Mouse (Mus musculus) thymus, postnatal 0 days (tissue): Measurements from ENCODE around the gene Cep164. TPM values are rescaled to one million over a fixed set of nuclear protein-coding genes. Genes with fewer than 3 reads are reported as not detected.

Experiments used
- DNase-seq: peaks from one replicate; pipeline ENCODE4 v3.0.0-alpha.2; 2015; ENCODE audit warnings: low spot score
- polyA plus RNA-seq: library from polyadenylated mRNA; unstranded; fragments of >200 nt; fragmentation: Nextera tagmentation; extraction: Ambion mirVana; gene quantifications from 2 replicates; pipeline ENCODE4 v1.2.1, GENCODE M21; 2015

Cep164 gene
- polyA plus RNA-seq, 1 experiment from 2014 or later = 22.5 TPM

GRCm38 (mm10) chr9:45838434-45839138 is 10.1 kb upstream of the Cep164 start, which contains the start of gene Bace1:
Gene Bace1, plus strand, starts transcription at chr9:45838580.
- DNase-seq = peak; percentile 33

GRCm38 (mm10) chr9:45838069-45838433 is 9.6 kb upstream of the Cep164 start:
- no peak for DNase-seq

- DNase-seq = no peak
Measured at GRCm38 (mm10) chr9:45833461-45833860, 5.0 kb upstream of the Cep164 start.

- no peak for DNase-seq
Measured at GRCm38 (mm10) chr9:45832898-45833297, 4.4 kb upstream of the Cep164 start.

GRCm38 (mm10) chr9:45829107-45829506 is 616 bp upstream of the Cep164 start:
- DNase-seq = peak; percentile 80

- peak; percentile 30 for DNase-seq
Measured at GRCm38 (mm10) chr9:45827663-45828290, 714 bp downstream of the Cep164 start.

GRCm38 (mm10) chr9:45818406-45819011 is 10.0 kb downstream of the Cep164 start:
- no peak for DNase-seq

- DNase-seq = no peak
Measured at GRCm38 (mm10) chr9:45815525-45815924, 13.0 kb downstream of the Cep164 start.

- DNase-seq = no peak
Measured at GRCm38 (mm10) chr9:45815113-45815512, 13.4 kb downstream of the Cep164 start.

- DNase-seq = no peak
Measured at GRCm38 (mm10) chr9:45811946-45812345, 16.5 kb downstream of the Cep164 start.

GRCm38 (mm10) chr9:45807761-45808160 is 20.7 kb downstream of the Cep164 start:
- peak; percentile 66 for DNase-seq

- DNase-seq = no peak
Measured at GRCm38 (mm10) chr9:45807337-45807736, 21.2 kb downstream of the Cep164 start.

- no peak for DNase-seq
Measured at GRCm38 (mm10) chr9:45806847-45807246, 21.6 kb downstream of the Cep164 start.

- DNase-seq = peak; percentile 13
Measured at GRCm38 (mm10) chr9:45803070-45803774, 25.3 kb downstream of the Cep164 start.

- no peak for DNase-seq
Measured at GRCm38 (mm10) chr9:45799402-45799801, 29.1 kb downstream of the Cep164 start.

- DNase-seq = no peak
Measured at GRCm38 (mm10) chr9:45798467-45799164, 29.9 kb downstream of the Cep164 start.

- DNase-seq = no peak
Measured at GRCm38 (mm10) chr9:45797271-45797670, 31.2 kb downstream of the Cep164 start.

GRCm38 (mm10) chr9:45795722-45796121 is 32.8 kb downstream of the Cep164 start:
- no peak for DNase-seq

GRCm38 (mm10) chr9:45793697-45794096 is 34.8 kb downstream of the Cep164 start:
- no peak for DNase-seq

GRCm38 (mm10) chr9:45792235-45792634 is 36.3 kb downstream of the Cep164 start:
- no peak for DNase-seq

- no peak for DNase-seq
Measured at GRCm38 (mm10) chr9:45791456-45792142, 36.9 kb downstream of the Cep164 start.
